Mouse (Mus musculus) embryonic facial prominence, embryonic 14.5 days (tissue): ENCODE measurements at regions not wholly inside any gene's neighbourhood (a gene's known extent, or its start where the extent isn't known, plus 50 kb on each side); places are given as distances from the start of the nearest gene placed in this dataset.

Source experiments
- ATAC-seq: fragments of 200-750 bp; cut with Nextera tagmentation; 2 replicates; pipeline ENCODE4 v1.8.0; 2017; ENCODE audit warnings: low read depth, moderate number of reproducible peaks, moderate TSS enrichment
- DNase-seq: peaks from one replicate; pipeline ENCODE4 v3.0.0-alpha.2; 2015; ENCODE audit warnings: low spot score
- H3K27ac ChIP-seq: fragments of 300-500 bp; sonication (generic); replicated peaks from 2 replicates; pipeline ENCODE4 v1.5.1; 2014; ENCODE audit warnings: low read depth, mild to moderate bottlenecking, low read length, moderate library complexity
- H3K27me3 ChIP-seq: fragments of 300-500 bp; sonication (generic); replicated peaks from 2 replicates; pipeline ENCODE4 v1.6.1; 2014; ENCODE audit warnings: low read length; ENCODE audit not compliant: control insufficient read depth, insufficient read depth
- H3K36me3 ChIP-seq: fragments of 300-500 bp; sonication (generic); 2 replicates; pipeline ENCODE4 v1.6.1; 2014; ENCODE audit warnings: low read length, mixed read lengths; ENCODE audit not compliant: control insufficient read depth, insufficient read depth
- H3K4me1 ChIP-seq: fragments of 300-500 bp; sonication (generic); 2 replicates; pipeline ENCODE4 v1.6.1; 2014; ENCODE audit warnings: antibody characterized with exemption, low read length; ENCODE audit not compliant: control insufficient read depth, insufficient read depth
- H3K4me2 ChIP-seq: fragments of 300-500 bp; sonication (generic); 2 replicates; pipeline ENCODE4 v1.6.1; 2014; ENCODE audit warnings: low read depth, mild to moderate bottlenecking, low read length, moderate library complexity, mixed read lengths
- H3K4me3 ChIP-seq: fragments of 300-500 bp; sonication (generic); 2 replicates; pipeline ENCODE4 v1.5.1; 2014; ENCODE audit warnings: low read depth, mild to moderate bottlenecking, low read length
- H3K9ac ChIP-seq: fragments of 300-500 bp; sonication (generic); 2 replicates; pipeline ENCODE4 v1.6.1; 2014; ENCODE audit warnings: low read depth, mild to moderate bottlenecking, low read length, moderate library complexity, mixed read lengths
- H3K9me3 ChIP-seq: fragments of 300-500 bp; sonication (generic); 2 replicates; pipeline ENCODE4 v1.6.1; 2016; ENCODE audit warnings: low read length; ENCODE audit not compliant: control insufficient read depth
- WGBS: fragments of 180-500 bp; shearing (Covaris S2); extraction: QIAGEN DNeasy Blood & Tissue Kit; methylation state at CpG from one replicate; pipeline ENCODE4 v1.1.7; 2014; 5-methylcytosine and 5-hydroxymethylcytosine counted together

DNA sequence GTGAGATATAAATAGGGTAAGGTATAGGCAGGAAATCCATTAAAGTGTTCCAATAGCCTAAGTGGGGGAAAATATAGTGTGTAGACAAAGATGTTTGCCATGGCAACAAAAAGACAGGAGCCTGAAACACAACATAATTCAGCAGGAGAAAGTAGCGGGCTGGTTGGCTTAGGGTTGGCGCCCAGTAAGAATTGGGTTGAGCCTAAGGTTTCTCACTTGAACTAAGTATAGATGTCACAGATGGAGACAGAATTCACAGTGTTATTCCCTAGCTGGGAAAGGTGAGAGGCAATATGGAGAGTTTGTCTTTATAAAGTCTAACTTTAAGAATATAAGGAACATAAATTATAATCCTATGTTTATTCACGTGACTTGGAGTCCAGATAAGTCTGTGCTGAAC lies 64.8 kb upstream of the Ogfrl1 start:
- no peak for DNase-seq
- H3K4me3 ChIP-seq = no peak overlapping the region
- no peak overlapping the region for H3K27ac ChIP-seq
- no peaks in the 10 kb centered on the region for H3K27me3 ChIP-seq
- no peak overlapping the region for H3K9ac ChIP-seq
- ATAC-seq = no peak
- H3K4me1 ChIP-seq = no peaks in the 10 kb centered on the region
- 86% methylated on average over 3 of the region's 3 CpGs for WGBS
- no peaks in the 10 kb centered on the region for H3K9me3 ChIP-seq
- H3K4me2 ChIP-seq = no peak overlapping the region
- no peaks in the 10 kb centered on the region for H3K36me3 ChIP-seq

DNA sequence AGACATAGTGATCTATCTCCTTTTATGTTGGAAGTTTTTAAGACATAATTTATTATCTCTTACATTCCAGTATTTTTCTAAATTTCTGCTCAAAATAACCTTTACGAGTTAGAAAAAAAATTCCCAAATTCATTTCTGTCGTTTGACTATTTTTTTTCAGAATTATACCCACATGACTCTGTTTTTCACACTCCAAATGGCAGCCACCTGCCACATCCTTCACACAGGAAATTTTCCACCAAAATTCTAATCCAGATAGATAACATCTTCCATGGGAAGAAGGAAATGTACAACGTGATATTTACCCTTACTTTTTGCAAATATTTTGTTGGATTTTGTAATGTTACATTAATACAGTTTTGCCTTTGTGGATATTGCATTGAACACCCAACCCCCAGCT lies 66.5 kb upstream of the Ogfrl1 start:
- H3K4me2 ChIP-seq = no peak overlapping the region
- H3K36me3 ChIP-seq = no peaks in the 10 kb centered on the region
- no peak for ATAC-seq
- H3K4me3 ChIP-seq = no peak overlapping the region
- DNase-seq = no peak
- H3K9ac ChIP-seq = no peak overlapping the region
- no peaks in the 10 kb centered on the region for H3K4me1 ChIP-seq
- no peaks in the 10 kb centered on the region for H3K9me3 ChIP-seq
- WGBS = 63% methylated on average over 3 of the region's 3 CpGs
- H3K27ac ChIP-seq = no peak overlapping the region
- H3K27me3 ChIP-seq = no peaks in the 10 kb centered on the region

DNA sequence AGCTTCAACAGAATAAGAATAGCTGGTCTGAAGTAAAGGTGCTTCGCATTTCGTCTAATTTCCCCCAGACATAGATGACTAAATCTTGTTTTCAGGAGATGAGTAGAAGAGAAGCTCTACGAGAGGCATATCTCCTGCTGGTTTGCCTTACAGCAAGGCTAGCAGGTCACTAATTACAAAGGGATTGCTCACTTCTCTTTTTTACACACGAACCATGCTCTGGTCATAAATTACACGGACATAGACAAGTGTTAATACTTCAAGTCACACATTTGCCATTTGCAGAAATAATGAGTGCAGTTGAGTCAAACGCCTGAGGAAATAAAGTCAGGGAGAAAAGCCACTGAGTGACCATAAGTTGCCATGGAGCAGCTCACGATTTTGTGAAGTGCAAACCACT lies 68.8 kb upstream of the Ogfrl1 start:
- Histone ChIP-seq H3K27ac (no peak overlapping the region), H3K9ac (no peak overlapping the region), H3K4me3 (no peak overlapping the region), H3K36me3 (no peaks in the 10 kb centered on the region), H3K4me2 (no peak overlapping the region), H3K27me3 (no peaks in the 10 kb centered on the region), H3K9me3 (no peaks in the 10 kb centered on the region), H3K4me1 (no peaks in the 10 kb centered on the region)
- DNase-seq (no peak), ATAC-seq (no peak)
- WGBS = 79% methylated on average over 7 of the region's 7 CpGs

DNA sequence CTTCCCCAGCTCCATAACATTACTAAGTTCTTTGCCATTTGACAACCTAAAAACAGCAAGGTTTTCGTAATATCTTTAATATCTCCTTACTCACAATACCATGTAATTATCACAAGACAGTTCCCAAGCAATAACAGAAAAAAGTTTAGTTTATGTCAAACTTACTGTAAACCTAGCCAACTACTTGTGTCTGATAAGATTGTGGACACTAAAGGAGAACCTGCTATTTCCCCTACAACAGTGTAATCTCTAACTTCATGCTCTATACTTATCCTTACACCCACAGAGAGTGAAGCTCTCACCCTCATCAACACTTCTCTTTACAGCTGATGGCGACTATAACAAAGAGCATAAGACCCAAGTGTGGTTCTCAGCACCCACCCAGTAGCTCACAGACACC lies 69.8 kb upstream of the Ogfrl1 start:
- H3K9ac ChIP-seq = no peak overlapping the region
- H3K4me2 ChIP-seq = no peak overlapping the region
- ATAC-seq (no peak), DNase-seq (no peak)
- H3K4me3 ChIP-seq = no peak overlapping the region
- H3K27me3 ChIP-seq = no peaks in the 10 kb centered on the region
- no peaks in the 10 kb centered on the region for H3K4me1 ChIP-seq
- 85% methylated on average over 2 of the region's 2 CpGs for WGBS
- H3K36me3 ChIP-seq = no peaks in the 10 kb centered on the region
- H3K9me3 ChIP-seq = no peaks in the 10 kb centered on the region
- H3K27ac ChIP-seq = no peak overlapping the region

DNA sequence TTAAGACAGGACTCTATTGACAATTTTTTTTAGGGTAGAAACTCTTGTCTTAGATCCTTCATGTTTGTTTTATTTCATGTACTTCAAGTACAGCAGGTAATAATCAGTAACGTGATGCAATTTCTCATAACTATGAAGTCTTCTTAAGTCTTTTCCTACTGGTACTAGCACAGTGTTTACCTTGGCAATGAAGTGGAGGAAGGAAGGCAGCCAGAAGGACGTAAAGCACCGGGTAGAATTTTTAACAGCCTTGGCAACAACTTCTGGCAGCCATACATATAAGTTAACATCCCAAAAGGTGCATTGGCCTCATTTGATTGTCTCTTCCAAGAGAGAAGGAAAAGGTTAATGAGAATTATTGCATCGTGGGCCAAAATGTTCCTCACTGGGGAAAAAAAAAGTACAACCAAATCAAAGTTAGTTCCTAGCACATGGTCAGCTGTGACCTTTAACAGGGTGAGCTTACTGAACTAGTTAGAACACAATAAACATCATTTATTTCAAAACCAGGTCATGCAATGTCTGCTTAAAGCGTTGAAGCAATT lies 83.3 kb upstream of the Ogfrl1 start:
- DNase-seq (peak; percentile 51), ATAC-seq (no peak)
- Histone ChIP-seq H3K27ac (no peak overlapping the region), H3K9ac (no peak overlapping the region), H3K27me3 (no peaks in the 10 kb centered on the region), H3K4me3 (no peak overlapping the region), H3K9me3 (no peaks in the 10 kb centered on the region), H3K36me3 (no peaks in the 10 kb centered on the region), H3K4me2 (no peak overlapping the region), H3K4me1 (no peaks in the 10 kb centered on the region)
- 57% methylated on average over 5 of the region's 5 CpGs for WGBS

DNA sequence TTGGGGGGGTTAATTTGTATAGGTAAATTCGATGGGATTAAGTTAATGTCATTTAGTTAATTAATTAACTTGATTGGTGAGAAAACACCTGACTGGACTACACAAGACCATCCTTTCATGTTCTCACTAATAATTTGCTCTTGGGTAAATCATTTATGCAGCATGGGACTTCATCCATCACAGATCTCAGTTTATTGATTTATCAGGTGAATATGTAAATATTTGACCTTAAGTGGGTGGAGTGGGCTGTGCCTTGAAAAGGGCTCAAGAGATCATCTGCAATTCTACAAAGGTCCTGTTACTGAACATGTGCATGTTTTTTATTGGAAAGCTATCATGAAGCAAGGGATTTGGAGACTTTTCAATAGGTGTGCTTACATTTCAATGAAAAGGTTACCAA lies 87.0 kb upstream of the Ogfrl1 start:
- H3K4me3 ChIP-seq = no peak overlapping the region
- DNase-seq (no peak), ATAC-seq (no peak)
- H3K9ac ChIP-seq = no peak overlapping the region
- no peaks in the 10 kb centered on the region for H3K9me3 ChIP-seq
- H3K27me3 ChIP-seq = no peaks in the 10 kb centered on the region
- H3K36me3 ChIP-seq = no peaks in the 10 kb centered on the region
- H3K4me1 ChIP-seq = no peaks in the 10 kb centered on the region
- WGBS = 41% methylated on average over 1 of the region's 1 CpGs
- no peak overlapping the region for H3K27ac ChIP-seq
- H3K4me2 ChIP-seq = no peak overlapping the region

DNA sequence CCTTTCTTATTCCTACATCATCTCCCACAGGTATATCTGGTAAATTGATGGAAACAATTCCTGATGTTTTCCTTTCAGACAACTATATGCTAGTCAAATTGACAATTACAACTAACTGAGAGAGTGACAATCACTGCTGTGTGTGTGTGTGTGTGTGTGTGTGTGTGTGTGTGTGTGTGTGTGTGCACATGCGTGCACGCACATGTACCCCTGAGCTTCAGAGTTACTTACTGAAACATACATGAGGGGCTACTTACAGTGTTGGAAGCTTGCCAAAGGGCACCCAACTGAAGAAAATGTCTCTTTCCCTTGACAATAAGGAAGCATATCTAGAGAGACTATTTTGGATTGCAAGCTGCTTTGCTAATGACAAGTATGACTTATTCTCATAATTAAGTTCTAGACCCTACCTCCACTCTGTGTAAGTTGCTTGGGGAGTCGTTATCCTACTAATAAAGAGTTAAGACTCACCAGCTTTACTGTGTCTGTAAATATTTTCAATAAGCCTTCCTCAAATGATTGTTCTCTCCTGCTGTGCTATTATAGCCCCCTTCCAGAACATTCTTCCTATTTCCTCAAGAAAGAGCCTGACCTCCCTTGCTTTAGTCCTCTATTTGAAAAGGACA lies 87.7 kb upstream of the Ogfrl1 start:
- no peaks in the 10 kb centered on the region for H3K36me3 ChIP-seq
- no peak overlapping the region for H3K4me2 ChIP-seq
- H3K4me1 ChIP-seq = no peaks in the 10 kb centered on the region
- H3K9ac ChIP-seq = no peak overlapping the region
- ATAC-seq = no peak
- H3K4me3 ChIP-seq = no peak overlapping the region
- DNase-seq = no peak
- H3K9me3 ChIP-seq = no peaks in the 10 kb centered on the region
- 83% methylated on average over 3 of the region's 3 CpGs for WGBS
- H3K27me3 ChIP-seq = no peaks in the 10 kb centered on the region
- H3K27ac ChIP-seq = no peak overlapping the region

DNA sequence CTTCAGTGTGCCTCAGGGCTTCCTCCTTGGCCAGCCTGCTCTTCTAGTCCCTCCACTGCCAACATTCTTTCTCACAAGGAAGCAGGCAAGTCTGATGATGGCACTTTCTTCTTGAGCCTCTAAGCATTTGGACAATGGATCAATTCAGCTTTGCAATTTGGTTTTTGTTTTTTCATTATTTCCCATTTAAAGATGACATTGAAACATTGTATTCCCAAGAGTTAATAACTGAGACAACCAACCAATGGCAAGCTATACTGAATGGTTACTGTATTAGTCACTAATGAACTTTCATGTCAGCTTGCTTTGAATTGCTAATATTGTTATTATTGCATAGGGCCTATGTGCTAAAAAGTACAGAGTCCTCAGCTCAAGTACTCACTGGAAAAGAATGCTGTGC lies 89.5 kb upstream of the Ogfrl1 start:
- DNase-seq = no peak
- Histone ChIP-seq H3K27me3 (no peaks in the 10 kb centered on the region), H3K4me1 (no peaks in the 10 kb centered on the region), H3K4me3 (no peak overlapping the region), H3K4me2 (no peak overlapping the region), H3K9ac (no peak overlapping the region), H3K9me3 (no peaks in the 10 kb centered on the region), H3K27ac (no peak overlapping the region), H3K36me3 (no peaks in the 10 kb centered on the region)
- no peak for ATAC-seq

DNA sequence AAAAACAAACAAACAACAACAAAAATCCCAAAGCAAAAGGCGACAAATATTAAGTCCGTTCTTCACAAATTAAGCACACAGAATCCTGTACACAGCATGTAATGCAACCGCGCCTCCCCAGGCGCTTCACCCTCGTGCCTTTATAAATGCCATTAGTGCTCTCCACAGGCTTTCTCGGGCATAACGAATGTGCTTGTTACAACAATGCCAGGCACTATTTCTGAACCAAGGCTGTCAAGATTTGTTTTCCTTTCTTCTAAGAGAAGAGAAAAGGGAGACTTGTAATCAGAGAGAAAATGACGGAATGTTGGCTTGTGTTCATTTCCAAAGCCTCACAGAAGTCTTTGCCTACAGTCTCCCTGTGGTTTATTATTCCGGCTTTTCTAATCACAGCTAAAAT lies 93.1 kb upstream of the Ogfrl1 start:
- H3K27ac ChIP-seq = no peak overlapping the region
- no peak overlapping the region for H3K9ac ChIP-seq
- WGBS = 54% methylated on average over 10 of the region's 10 CpGs
- H3K4me3 ChIP-seq = no peak overlapping the region
- H3K36me3 ChIP-seq = no peaks in the 10 kb centered on the region
- H3K4me2 ChIP-seq = no peak overlapping the region
- no peaks in the 10 kb centered on the region for H3K4me1 ChIP-seq
- H3K27me3 ChIP-seq = no peaks in the 10 kb centered on the region
- ATAC-seq (peak; percentile 63; the same call in 1 of the 2 replicates), DNase-seq (peak; percentile 76)
- no peaks in the 10 kb centered on the region for H3K9me3 ChIP-seq
